Mouse (Mus musculus) ovary, postnatal 14 days (tissue): ENCODE data around the gene Sf3b2.
"Not testable (repeated sequence)": the region's sequence is repeated elsewhere in the genome, so short reads cannot be mapped to it uniquely, and the experiment has no call there.

Source experiments
- DNase-seq: peaks from one replicate; pipeline ENCODE4 v3.0.0; 2022; ENCODE audit warnings: low spot score

Gene Sf3b2

GRCm38 (mm10) chr19:5272801-5273733 is 22.2 kb downstream of the Sf3b2 start, which contains the start of gene Pacs1:
Gene Pacs1, minus strand, starts transcription at chr19:5273119.
- DNase-seq, result peak; percentile 86

- DNase-seq, result peak; percentile 40
Measured at GRCm38 (mm10) chr19:5272326-5272795, 22.9 kb downstream of the Sf3b2 start.

DNA sequence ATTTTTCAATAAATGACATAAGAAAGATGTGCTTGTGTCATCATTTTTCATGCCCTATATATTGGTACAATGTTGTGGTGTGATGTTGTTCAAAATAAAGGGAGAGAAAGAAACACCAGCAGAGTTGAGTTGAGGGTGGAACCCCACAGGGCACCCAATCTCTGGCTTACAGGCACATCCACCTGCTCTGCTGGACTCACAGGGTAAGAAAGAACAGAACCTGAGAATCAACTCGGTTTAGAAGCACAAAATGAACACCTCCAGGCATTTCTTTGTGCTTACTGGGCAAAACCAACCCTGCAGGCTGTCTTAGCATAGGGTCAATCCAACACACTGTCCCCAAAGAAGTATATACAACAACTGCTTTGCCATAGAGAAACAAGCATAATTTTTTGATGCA is 23.8 kb downstream of the Sf3b2 start:
- DNase-seq, result no peak

DNA sequence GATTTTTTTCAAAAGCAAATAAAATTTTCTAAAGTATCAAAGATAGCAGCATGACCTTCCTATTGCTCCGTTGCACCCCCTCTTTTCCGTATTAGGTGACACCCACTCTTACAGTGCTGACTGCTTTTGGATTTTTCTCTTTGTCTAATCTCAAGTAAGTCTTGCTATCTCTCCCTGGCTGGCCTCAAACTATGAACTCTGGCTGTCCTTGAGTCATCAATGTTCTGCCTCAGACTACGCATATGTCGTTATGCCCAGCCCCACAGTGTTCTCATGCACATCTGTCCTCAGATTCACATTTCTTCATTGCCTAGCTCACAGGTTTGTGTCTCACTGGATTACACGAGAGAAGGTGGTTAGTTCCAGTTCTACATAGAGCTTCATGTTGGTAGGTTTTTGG is 25.9 kb downstream of the Sf3b2 start:
- DNase-seq, result no peak

DNA sequence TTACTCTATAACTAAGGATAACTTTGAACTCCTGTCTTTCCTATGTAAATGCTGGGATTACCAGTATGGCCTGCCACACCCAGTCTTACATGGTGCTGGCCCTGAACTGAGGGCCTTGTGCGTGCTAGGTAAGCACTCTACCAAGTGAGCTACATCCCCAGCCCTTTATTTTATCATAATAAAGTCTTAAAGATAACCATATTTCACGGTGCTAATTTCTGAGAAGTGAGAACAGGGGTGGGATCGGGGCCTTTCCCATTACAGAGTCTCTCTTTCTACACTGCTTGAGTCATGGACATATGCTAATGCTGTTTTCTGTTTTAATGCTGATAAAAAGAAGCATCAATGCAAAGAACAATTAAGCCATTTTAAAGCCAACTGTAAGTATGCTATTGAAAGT is 26.4 kb downstream of the Sf3b2 start:
- no peak for DNase-seq

GRCm38 (mm10) chr19:5268017-5268416 is 27.2 kb downstream of the Sf3b2 start:
- DNase-seq, result no peak

- DNase-seq, result no peak
Measured at GRCm38 (mm10) chr19:5267015-5267414, 28.2 kb downstream of the Sf3b2 start.

DNA sequence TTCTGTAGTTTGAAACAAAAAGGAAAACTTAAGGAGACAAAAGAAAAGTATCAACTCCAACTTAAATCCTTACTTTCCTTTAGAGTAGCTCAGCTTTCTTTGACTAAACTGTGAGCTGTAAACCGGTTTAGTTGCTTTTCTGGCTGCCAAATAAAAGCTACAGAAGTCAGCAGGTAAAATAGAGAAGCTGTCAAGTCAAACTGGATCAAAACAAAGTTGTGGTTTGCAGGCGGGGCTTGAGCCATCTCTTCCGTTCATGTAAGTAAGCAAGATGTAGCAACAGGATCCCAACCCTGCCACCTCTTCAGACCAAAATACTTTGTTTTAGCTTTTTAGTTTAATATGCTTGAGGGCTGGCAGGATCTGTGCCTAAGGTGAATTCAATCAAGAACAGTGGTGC is 38.1 kb downstream of the Sf3b2 start:
- no peak for DNase-seq

GRCm38 (mm10) chr19:5236981-5237380 is 58.3 kb downstream of the Sf3b2 start:
- DNase-seq, result not testable (repeated sequence)

DNA sequence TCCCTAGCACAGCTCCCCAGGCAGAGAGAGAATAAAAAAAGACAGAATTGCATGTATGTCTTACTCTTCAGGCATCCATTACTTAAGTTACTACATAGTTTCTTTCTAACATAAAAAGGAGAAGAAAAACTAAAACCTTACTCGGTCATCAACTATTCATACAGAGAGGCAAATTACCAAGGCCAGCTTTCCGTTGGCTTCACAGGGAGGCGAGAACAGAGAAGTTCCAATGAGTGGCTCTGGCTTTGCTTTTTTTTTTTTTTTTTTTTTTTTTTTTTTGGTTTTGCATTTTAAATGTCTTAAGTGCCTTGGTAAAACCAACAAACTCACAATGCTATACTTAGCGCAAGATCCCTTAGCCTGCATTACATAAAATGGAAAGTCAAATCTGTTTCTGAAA is 62.6 kb downstream of the Sf3b2 start:
- no peak for DNase-seq

- no peak for DNase-seq
Measured at GRCm38 (mm10) chr19:5230110-5230509, 65.1 kb downstream of the Sf3b2 start.

DNA sequence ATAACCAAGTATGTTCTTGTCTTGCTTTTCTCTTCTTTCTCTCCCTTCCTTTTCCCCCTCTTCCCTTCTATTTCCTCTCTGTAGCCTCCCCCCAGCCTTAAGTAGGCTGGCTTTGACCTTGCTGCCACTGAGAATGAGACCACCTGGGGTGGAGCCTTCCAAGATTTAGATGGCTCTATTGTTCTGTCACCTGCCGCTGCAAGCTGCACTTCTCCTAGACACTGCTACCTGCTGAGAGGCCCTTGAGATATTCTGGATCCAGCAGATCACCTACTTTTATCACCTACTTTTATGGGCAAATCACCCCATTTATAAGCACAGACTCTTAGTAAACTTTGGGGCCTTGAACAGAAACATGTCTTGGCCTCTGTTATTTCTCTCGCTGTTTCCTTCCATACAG is 70.6 kb downstream of the Sf3b2 start:
- no peak for DNase-seq

- DNase-seq, result no peak
Measured at GRCm38 (mm10) chr19:5224077-5224476, 71.2 kb downstream of the Sf3b2 start.
